Mouse (Mus musculus): ENCODE data around the gene Cip2a.

Cip2a gene

DNA sequence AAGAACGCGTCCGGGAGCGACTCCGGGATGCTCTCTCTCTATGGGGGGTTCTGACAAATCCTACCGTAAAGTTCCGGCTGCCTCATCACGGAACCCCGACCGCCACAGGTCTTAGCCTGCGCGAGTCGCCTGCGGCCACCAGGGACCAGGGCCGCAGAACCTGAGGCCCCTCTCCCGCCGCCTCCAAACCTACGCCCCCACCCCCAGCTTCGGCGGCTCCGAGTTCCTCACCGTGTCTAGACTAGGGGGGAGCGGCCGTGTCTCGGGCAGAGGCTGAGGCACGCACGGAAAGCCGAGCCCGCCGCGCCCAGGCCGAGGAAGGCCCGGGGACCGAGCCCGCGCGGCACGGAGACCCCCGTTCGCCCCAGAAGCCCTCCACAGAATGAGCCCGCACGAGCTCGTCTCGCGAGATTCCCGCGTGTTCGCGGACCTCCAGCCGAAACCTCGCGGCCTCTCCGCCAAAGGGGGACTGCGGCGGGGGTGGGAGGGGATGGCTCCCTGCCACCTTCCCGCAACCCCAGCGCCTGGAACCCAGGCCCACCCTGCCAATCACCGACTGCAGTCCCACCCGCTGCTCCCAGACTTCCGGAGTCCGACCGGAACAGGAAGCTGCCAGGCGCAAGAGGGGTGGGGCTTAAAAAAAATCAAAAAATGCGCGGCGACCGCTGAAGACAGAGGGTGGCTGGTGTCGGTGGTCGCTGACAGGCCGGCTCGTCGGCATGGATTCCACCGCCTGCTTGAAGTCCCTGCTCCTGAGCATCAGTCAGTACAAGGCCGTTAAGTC lies at the start of gene Cip2a, which contains the start of gene Dzip3:
TSS of gene Cip2a (plus strand) at position 627 of the 784 bp plus-strand sequence.
TSS of gene Dzip3 (minus strand) at position 607 of the 784 bp plus-strand sequence.
- peak; percentile 84 to 91 for DNase-seq (ENCODE audit: low spot score in 2 of 2)

GRCm38 (mm10) chr16:48972996-48973395 lies 21.0 kb upstream of the Cip2a start:
- DNase-seq (ENCODE audit: low spot score in 2 of 2): no peak

DNA sequence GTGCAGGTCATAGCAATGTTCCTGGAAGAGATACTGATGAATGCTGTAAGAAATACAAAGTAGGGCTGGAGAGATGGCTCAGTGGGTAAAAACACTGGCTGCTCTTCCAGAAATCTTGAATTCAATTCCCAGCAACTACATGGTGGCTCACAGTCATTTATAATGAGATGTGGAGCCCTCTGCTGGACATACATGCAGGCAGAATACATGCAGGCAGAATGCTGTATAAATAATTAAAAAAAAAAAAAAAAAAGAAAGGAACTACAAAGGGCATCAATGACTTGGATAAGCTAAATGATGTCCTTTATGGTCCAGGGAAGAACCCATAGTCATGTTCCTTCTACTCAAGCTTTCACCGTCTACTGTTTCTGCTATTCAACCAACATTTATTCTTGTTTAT lies 20.4 kb upstream of the Cip2a start:
- DNase-seq (ENCODE audit: low spot score in 2 of 2): no peak

DNA sequence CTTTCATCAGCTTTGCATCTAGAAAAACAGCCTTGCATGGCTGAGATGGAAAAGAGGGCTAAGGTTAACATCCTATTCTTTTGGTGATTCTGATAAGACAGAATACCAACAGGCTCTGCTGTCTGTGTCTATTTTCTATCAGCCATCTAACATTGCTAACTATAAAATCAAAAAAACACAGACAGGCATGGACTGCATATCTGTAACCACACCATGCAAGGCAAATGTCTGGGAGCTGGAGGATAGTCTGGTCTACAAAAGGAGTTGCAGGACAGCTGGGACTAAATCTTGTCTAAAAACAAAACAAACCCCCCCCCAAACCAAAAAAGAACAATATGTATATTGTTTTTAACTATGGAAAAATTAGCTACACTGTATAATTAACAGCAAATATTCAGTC lies 14.0 kb upstream of the Cip2a start:
- no peak for DNase-seq (ENCODE audit: low spot score in 2 of 2)

GRCm38 (mm10) chr16:48985034-48985627 lies 8.9 kb upstream of the Cip2a start:
- DNase-seq (ENCODE audit: low spot score in 2 of 2): no peak

- DNase-seq (ENCODE audit: low spot score in 2 of 2): no peak
Observed at GRCm38 (mm10) chr16:48989700-48990099, 4.3 kb upstream of the Cip2a start.

GRCm38 (mm10) chr16:48992437-48993230 lies 1.4 kb upstream of the Cip2a start:
- no peak for DNase-seq (ENCODE audit: low spot score in 2 of 2)

- DNase-seq (ENCODE audit: low spot score in 2 of 2): no peak
Observed at GRCm38 (mm10) chr16:48993231-48993558, 790 bp upstream of the Cip2a start.

DNA sequence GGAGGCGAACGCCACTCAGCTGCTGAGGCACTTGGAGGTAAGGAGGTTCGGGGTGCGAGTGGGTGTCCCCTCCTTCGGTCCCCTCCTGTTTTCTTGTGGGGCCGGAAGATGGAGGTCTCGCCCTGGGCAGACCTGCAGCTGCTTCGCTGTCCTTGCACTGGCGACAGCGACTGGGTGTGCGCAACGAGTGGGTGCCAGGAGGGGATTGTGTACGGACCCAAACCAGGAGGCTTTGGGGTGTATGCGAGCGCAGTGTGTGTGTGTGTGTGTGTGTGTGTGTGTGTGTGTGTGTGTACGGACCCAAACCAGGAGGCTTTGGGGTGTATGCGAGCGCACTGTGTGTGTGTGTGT lies 333 bp downstream of the Cip2a start:
- DNase-seq (ENCODE audit: low spot score in 2 of 2): no peak

DNA sequence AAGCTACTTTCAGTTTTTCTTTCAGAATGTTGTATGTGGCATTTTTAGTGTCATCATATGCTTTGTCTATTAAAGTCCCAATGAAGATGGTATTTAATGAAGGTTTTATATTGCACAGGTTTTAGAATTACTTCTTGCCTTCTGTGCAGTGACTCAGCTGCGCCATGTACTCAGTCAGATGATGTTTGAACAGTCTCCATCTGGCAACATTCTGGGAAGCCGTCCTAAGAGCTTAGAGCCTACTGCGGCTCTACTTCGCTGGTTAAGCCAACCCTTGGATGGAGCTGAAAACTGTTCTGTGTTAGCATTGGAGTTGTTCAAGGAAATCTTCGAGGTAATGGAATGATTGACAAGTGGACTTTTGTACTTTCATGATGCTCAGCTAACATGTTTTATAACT lies 10.2 kb downstream of the Cip2a start:
- no peak for DNase-seq (ENCODE audit: low spot score in 2 of 2)

DNA sequence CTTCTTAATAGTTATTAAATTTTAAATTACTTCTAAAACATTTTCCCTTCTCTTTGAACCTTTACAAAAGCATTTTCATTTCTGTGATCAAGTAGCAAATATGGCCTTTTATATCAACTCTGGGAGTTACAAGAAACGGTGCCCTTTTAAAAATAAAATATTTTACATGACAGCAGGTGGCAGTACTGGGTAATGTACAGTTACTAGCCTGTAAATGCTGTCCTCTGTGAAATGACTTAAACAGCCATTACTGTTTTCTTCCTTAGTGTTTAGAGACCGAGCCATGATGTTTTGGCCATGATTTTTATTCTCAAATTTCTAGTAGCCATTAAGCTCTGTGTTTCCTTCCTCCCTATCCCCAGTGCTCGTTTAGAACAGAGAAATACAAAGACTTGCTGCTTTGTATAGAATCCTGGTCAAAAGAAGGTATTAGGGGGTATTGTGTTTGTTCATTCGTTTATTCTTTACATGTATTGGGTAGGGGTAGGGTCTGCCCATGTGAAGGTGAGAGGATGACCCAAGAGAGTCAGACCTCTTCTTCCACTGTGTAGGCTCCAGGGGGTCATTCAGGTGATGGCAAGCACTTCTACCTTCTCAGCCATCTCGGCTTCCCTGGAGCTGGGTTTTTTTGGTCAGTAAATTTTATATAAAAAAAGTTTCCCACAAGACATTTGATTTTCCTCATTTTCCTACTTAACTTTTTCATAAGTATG lies 22.8 kb downstream of the Cip2a start:
- DNase-seq (ENCODE audit: low spot score in 2 of 2): no peak

DNA sequence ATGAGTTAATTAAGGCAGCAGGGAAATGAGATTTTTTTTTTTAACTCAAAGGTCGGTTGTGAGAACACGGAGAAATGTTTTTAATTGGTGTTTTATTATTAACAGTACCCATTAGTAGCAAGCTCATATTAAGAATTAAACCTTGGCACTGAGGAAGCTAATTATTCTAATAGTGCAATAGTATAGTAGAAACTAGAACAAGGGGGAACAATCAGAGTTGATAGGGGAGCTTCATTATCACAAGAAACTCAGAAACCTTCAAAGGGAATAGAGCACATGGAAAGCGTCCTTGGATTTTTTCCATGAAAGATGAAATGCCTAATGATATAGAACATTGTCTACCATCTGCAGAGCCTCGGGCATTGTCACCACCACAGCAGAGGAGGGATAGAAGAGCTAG lies 41.9 kb downstream of the Cip2a start:
- DNase-seq (ENCODE audit: low spot score in 2 of 2): no peak

DNA sequence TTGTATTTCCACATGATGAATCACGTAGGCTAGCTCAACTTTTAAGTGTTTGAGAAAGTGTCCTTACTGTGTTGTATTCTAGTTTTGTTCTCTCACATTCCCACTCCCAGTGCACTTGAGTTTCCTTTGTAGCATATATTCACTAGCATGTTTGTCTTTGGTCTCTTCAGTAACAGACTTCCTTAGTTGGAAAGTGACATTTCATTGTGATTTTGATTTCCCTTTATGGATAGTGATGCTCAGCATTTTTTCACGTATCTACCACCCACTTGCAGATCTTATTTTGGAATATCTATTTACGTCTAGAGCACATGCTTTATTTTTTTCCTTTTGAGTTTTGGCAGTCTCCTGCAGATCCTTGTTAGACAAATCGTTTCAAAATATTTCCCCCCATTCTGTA lies 43.8 kb downstream of the Cip2a start:
- DNase-seq (ENCODE audit: low spot score in 2 of 2): no peak

DNA sequence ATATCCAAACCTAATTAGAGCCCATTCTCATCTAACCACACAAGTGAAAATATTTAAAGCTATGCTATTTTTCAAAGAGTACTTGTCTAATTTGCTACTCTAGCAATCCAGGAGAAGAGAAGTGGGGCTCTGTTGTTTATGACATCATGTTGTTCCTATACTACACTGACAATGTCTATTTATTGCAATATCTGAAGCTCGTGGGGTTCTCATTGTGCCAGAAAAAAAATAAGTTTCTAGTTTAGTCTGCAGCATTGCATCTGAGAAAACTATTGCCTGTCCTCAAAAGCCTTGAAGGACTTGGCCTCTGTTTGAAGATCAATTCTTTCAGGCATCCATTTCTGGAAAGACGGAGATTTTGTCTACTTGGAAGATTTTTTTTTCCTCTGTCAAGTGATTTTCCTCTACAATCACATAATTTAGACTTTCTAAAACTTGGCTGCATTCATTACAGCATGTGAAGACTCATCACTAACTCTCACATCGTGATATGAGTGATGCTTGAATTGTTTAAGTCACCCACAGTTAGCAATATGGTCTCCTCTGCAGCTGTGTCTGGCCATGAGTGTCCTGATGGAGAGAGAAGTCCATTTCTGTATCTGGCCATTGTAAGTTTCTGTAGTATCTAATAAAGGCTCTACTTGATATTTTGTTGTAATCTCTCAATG lies 46.7 kb downstream of the Cip2a start:
- DNase-seq (ENCODE audit: low spot score in 2 of 2): no peak

- no peak for DNase-seq (ENCODE audit: low spot score in 2 of 2)
Observed at GRCm38 (mm10) chr16:49049214-49049613, 55.2 kb downstream of the Cip2a start.

DNA sequence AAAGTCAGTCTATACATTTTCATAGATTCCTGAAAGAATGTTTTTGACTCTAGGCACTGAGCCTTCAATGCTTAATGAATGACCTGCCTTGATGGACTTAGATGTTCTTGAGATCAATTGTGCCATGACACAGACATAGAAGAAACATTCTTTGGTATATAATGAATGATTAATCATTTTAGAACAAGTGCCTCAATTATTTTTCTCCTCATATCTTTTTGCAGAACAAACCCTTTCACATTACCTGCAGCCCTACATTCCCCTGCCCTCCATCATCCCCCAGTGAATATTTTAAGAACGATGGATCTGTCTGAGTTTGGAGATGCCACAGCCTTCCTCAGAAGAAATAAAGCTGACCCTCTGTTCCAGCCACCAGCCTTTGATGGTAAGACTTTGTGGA lies 63.2 kb downstream of the Cip2a start, which contains the start of gene Myh15:
TSS of gene Myh15 (plus strand) at position 301 of the 400 bp plus-strand sequence.
- DNase-seq (ENCODE audit: low spot score in 2 of 2): no peak
